Mouse (Mus musculus) heart, adult 2 months (tissue): ENCODE measurements around the gene Smim24.
A peak's percentile ranks its signal among the peaks of the same experiment; 100 is the strongest.

Experiments used
- CTCF ChIP-seq: fragments of 200-600 bp; IDR thresholded peaks from 2 replicates; pipeline ENCODE4 v1.8.1; 2022; ENCODE audit warnings: antibody characterized with exemption, mild to moderate bottlenecking, moderate library complexity
- EP300 ChIP-seq: fragments of 200-500 bp; IDR thresholded peaks from 2 replicates; pipeline ENCODE4 v1.6.1; 2011; ENCODE audit warnings: low read depth, low read length, control low read depth; ENCODE audit not compliant: insufficient read depth

- TF ChIP-seq CTCF, result peak; percentile 82
- TF ChIP-seq EP300, result no peak
Measured at GRCm38 (mm10) chr10:81441019-81441418, 48.2 kb downstream of the Smim24 start.
